Mouse (Mus musculus): ENCODE results near the gene Cat. TPM values are rescaled to one million over a fixed set of nuclear protein-coding genes. Genes with fewer than 3 reads are reported as not detected.

The Cat gene
- polyA plus RNA-seq, 1 experiment from 2014 or later: 87.3 TPM

GRCm38 (mm10) chr2:103457048-103457447 lies 27.9 kb downstream of the Cat start:
- Histone ChIP-seq H3K9me3 (replicated peaks) (no peaks in the 10 kb centered on the region), H3K4me2 (no peak overlapping the region), H3K27me3 (replicated peaks) (no peaks in the 10 kb centered on the region), H3K4me3 (no peak overlapping the region), H3K36me3 (peaks cover 76% of the 10 kb centered on the region), H3K27ac (ENCODE audit: poor library complexity, severe bottlenecking) (no peak overlapping the region), H3K9ac (no peak overlapping the region), H3K4me1 (replicated peaks) (no peaks in the 10 kb centered on the region)
- 90% methylated on average over 5 of the region's 5 CpGs for WGBS
- no peak for ATAC-seq (ENCODE audit: insufficient number of reproducible peaks, low FRiP score)

GRCm38 (mm10) chr2:103456646-103457045 lies 28.3 kb downstream of the Cat start:
- peaks cover 74% of the 10 kb centered on the region for H3K36me3 ChIP-seq
- no peak for ATAC-seq (ENCODE audit: insufficient number of reproducible peaks, low FRiP score)

GRCm38 (mm10) chr2:103455748-103456147 lies 29.2 kb downstream of the Cat start:
- WGBS: 93% methylated on average over 7 of the region's 7 CpGs
- no peak overlapping the region for H3K4me3 ChIP-seq
- ATAC-seq (ENCODE audit: insufficient number of reproducible peaks, low FRiP score): no peak

More at GRCm38 (mm10) chr2:103456646-103457045, 28.3 kb downstream of the Cat start:
- Histone ChIP-seq H3K4me1 (replicated peaks) (no peaks in the 10 kb centered on the region), H3K27ac (ENCODE audit: poor library complexity, severe bottlenecking) (no peak overlapping the region), H3K4me3 (no peak overlapping the region), H3K9me3 (replicated peaks) (no peaks in the 10 kb centered on the region), H3K4me2 (no peak overlapping the region), H3K9ac (no peak overlapping the region), H3K27me3 (replicated peaks) (no peaks in the 10 kb centered on the region)
- 16% methylated on average over 10 of the region's 10 CpGs for WGBS

GRCm38 (mm10) chr2:103452550-103452949 lies 32.4 kb downstream of the Cat start:
- Histone ChIP-seq H3K4me1 (replicated peaks) (peaks cover 8% of the 10 kb centered on the region), H3K36me3 (peaks cover 40% of the 10 kb centered on the region), H3K27ac (ENCODE audit: poor library complexity, severe bottlenecking) (no peak overlapping the region), H3K9ac (no peak overlapping the region), H3K27me3 (replicated peaks) (no peaks in the 10 kb centered on the region), H3K9me3 (replicated peaks) (no peaks in the 10 kb centered on the region), H3K4me2 (no peak overlapping the region), H3K4me3 (no peak overlapping the region)
- ATAC-seq (ENCODE audit: insufficient number of reproducible peaks, low FRiP score): no peak
- 86% methylated on average over 5 of the region's 5 CpGs for WGBS

More at GRCm38 (mm10) chr2:103455748-103456147, 29.2 kb downstream of the Cat start:
- peaks cover 70% of the 10 kb centered on the region for H3K36me3 ChIP-seq
- H3K4me2 ChIP-seq: no peak overlapping the region
- H3K27me3 ChIP-seq (replicated peaks): no peaks in the 10 kb centered on the region
- H3K4me1 ChIP-seq (replicated peaks): no peaks in the 10 kb centered on the region
- H3K9me3 ChIP-seq (replicated peaks): no peaks in the 10 kb centered on the region
- H3K9ac ChIP-seq: no peak overlapping the region
- no peak overlapping the region for H3K27ac ChIP-seq (ENCODE audit: poor library complexity, severe bottlenecking)

GRCm38 (mm10) chr2:103450267-103450666 lies 34.7 kb downstream of the Cat start:
- Histone ChIP-seq H3K9ac (no peak overlapping the region), H3K4me3 (no peak overlapping the region), H3K36me3 (peaks cover 21% of the 10 kb centered on the region), H3K4me1 (replicated peaks) (peaks cover 8% of the 10 kb centered on the region), H3K9me3 (replicated peaks) (no peaks in the 10 kb centered on the region), H3K27ac (ENCODE audit: poor library complexity, severe bottlenecking) (no peak overlapping the region), H3K27me3 (replicated peaks) (0 out of 2 replicates have a peak, but pooled peaks cover 4% of the 10 kb centered on the region), H3K4me2 (no peak overlapping the region)
- no peak for ATAC-seq (ENCODE audit: insufficient number of reproducible peaks, low FRiP score)
- WGBS: 91% methylated on average over 8 of the region's 8 CpGs

GRCm38 (mm10) chr2:103449813-103450212 lies 35.1 kb downstream of the Cat start:
- Histone ChIP-seq H3K4me1 (replicated peaks) (peaks cover 8% of the 10 kb centered on the region), H3K27me3 (replicated peaks) (0 out of 2 replicates have a peak, but pooled peaks cover 4% of the 10 kb centered on the region), H3K27ac (ENCODE audit: poor library complexity, severe bottlenecking) (no peak overlapping the region), H3K4me3 (no peak overlapping the region), H3K9me3 (replicated peaks) (no peaks in the 10 kb centered on the region), H3K9ac (no peak overlapping the region), H3K36me3 (peaks cover 17% of the 10 kb centered on the region), H3K4me2 (no peak overlapping the region)
- 81% methylated on average over 7 of the region's 7 CpGs for WGBS
- ATAC-seq (ENCODE audit: insufficient number of reproducible peaks, low FRiP score): no peak

GRCm38 (mm10) chr2:103448947-103449560 lies 35.9 kb downstream of the Cat start:
- Histone ChIP-seq H3K36me3 (peaks cover 11% of the 10 kb centered on the region), H3K27me3 (replicated peaks) (0 out of 2 replicates have a peak, but pooled peaks cover 4% of the 10 kb centered on the region), H3K27ac (ENCODE audit: poor library complexity, severe bottlenecking) (no peak overlapping the region), H3K4me2 (peak overlapping the region; percentile 19; the same call in 1 of the 2 replicates), H3K9me3 (replicated peaks) (no peaks in the 10 kb centered on the region), H3K4me1 (replicated peaks) (peaks cover 8% of the 10 kb centered on the region), H3K4me3 (no peak overlapping the region), H3K9ac (no peak overlapping the region; the same call in 1 of the 2 replicates)
- 39% methylated on average over 14 of the region's 14 CpGs for WGBS
- ATAC-seq (ENCODE audit: insufficient number of reproducible peaks, low FRiP score): no peak

- no peak overlapping the region for H3K27ac ChIP-seq (ENCODE audit: poor library complexity, severe bottlenecking)
- ATAC-seq (ENCODE audit: insufficient number of reproducible peaks, low FRiP score): no peak
- H3K4me3 ChIP-seq: no peak overlapping the region
- H3K9me3 ChIP-seq (replicated peaks): no peaks in the 10 kb centered on the region
- H3K4me2 ChIP-seq: no peak overlapping the region
- no peaks in the 10 kb centered on the region for H3K36me3 ChIP-seq
- 78% methylated on average over 6 of the region's 6 CpGs for WGBS
- no peak overlapping the region for H3K9ac ChIP-seq
- 0 out of 2 replicates have a peak, but pooled peaks cover 4% of the 10 kb centered on the region for H3K27me3 ChIP-seq (replicated peaks)
- peaks cover 8% of the 10 kb centered on the region for H3K4me1 ChIP-seq (replicated peaks)
These were observed 38.6 kb downstream of the Cat start for GRCm38 (mm10) chr2:103446326-103446725.

GRCm38 (mm10) chr2:103445776-103446175 lies 39.2 kb downstream of the Cat start:
- no peak for ATAC-seq (ENCODE audit: insufficient number of reproducible peaks, low FRiP score)
- 56% methylated on average over 6 of the region's 6 CpGs for WGBS
- H3K36me3 ChIP-seq: no peaks in the 10 kb centered on the region

GRCm38 (mm10) chr2:103439710-103440109 lies 45.2 kb downstream of the Cat start:
- 2% methylated on average over 12 of the region's 12 CpGs for WGBS
- Histone ChIP-seq H3K9me3 (replicated peaks) (no peaks in the 10 kb centered on the region), H3K36me3 (no peaks in the 10 kb centered on the region), H3K9ac (no peak overlapping the region), H3K27ac (ENCODE audit: poor library complexity, severe bottlenecking) (no peak overlapping the region), H3K4me2 (peak overlapping the region; percentile 46), H3K4me1 (replicated peaks) (peaks cover 21% of the 10 kb centered on the region), H3K4me3 (0 out of 2 replicates have a peak overlapping the region, but pooled peaks have one; percentile 5), H3K27me3 (replicated peaks) (no peaks in the 10 kb centered on the region)
- peak; percentile 64; the same call in 1 of the 2 replicates for ATAC-seq (ENCODE audit: insufficient number of reproducible peaks, low FRiP score)

More at GRCm38 (mm10) chr2:103445776-103446175, 39.2 kb downstream of the Cat start:
- Histone ChIP-seq H3K27ac (ENCODE audit: poor library complexity, severe bottlenecking) (no peak overlapping the region), H3K27me3 (replicated peaks) (0 out of 2 replicates have a peak, but pooled peaks cover 4% of the 10 kb centered on the region), H3K9ac (no peak overlapping the region), H3K4me1 (replicated peaks) (peaks cover 8% of the 10 kb centered on the region), H3K4me3 (no peak overlapping the region), H3K9me3 (replicated peaks) (no peaks in the 10 kb centered on the region), H3K4me2 (no peak overlapping the region)

GRCm38 (mm10) chr2:103439071-103439622 lies 45.8 kb downstream of the Cat start:
- 84% methylated on average over 11 of the region's 11 CpGs for WGBS
- H3K27ac ChIP-seq (ENCODE audit: poor library complexity, severe bottlenecking): no peak overlapping the region
- ATAC-seq (ENCODE audit: insufficient number of reproducible peaks, low FRiP score): no peak
- H3K4me3 ChIP-seq: no peak overlapping the region
- H3K9ac ChIP-seq: no peak overlapping the region
- H3K36me3 ChIP-seq: no peaks in the 10 kb centered on the region
- no peaks in the 10 kb centered on the region for H3K27me3 ChIP-seq (replicated peaks)
- peaks cover 21% of the 10 kb centered on the region for H3K4me1 ChIP-seq (replicated peaks)
- H3K9me3 ChIP-seq (replicated peaks): no peaks in the 10 kb centered on the region
- no peak overlapping the region for H3K4me2 ChIP-seq

Data from heart, embryonic 12.5 days (tissue).